Mouse (Mus musculus) layer of hippocampus, adult 11-12 months (tissue): ENCODE results near the gene Zc2hc1b.

ENCODE experiments used
- DNase-seq: peaks from one replicate; pipeline ENCODE4 v3.0.0; 2022; ENCODE audit warnings: low spot score

Gene Zc2hc1b

DNA sequence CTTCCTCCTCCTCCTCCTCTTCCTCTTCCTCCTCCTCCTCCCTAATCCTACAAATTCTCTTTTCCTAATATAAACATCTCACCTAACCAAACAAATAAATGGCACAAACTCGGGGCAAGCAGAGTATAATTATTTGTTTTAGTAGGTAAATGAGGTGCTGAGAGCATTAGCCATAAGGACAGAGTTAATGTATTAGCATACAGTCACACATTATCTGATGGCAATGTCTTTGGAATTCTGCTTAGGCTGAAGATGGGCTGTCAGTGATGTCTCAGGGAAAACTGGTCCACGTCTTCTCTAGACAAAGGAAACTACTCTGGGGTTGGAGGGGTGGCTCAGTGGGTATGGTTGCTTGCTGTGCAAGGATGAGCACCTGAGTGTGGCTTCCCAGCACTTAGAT, 6.4 kb downstream of the Zc2hc1b start:
- no peak for DNase-seq

DNA sequence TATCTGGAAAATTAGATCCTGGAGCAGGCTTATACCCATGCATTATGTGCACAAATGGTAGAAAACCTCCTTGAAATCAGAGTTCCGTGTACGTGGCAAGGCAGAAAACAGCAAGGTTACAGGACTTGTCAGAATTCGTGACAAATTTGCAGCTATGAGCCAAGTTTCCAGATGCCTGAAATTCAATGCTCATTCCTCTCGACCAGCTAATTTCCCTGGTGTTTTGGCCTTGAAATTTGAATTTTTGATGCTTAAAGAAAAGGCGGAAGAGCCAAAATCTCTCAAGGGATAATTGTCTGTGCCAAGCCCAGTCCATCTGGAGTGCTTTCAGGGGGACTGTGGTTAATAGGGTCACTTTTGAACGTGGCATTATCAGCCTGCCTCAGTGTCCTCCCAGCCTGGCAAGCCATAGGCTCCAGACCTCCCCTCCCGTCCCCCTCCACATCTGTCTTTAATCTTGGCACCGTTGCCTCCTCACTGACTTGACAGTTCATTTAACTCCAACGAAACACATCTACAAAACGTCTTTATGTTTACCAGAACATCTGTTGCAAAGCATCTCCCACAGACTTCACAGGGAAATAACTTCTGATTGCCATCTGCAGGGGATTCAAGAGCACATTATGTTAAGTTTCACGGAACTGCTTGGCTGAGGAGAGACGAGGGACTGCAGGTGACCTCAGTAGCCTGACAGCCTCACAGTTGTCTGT, 6.9 kb downstream of the Zc2hc1b start:
- DNase-seq = no peak

DNA sequence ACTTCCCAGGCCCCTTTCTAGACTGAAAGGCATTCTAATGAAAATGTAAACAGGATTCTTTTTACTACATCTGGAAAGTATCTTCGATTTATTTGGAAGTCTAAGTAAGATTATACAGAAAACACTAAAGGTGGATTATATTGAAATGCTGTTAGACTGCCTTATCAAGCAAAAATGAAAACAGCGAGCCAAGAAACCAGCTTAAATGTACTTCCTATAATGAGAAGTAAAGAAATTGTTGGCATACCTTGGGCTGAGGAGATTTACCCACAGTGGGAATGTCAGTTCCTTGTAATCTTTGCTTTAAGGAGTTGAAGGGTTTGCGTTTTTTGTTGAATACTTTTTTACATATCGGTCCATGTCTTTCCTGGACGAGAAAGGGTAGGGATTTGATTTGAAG, 9.4 kb downstream of the Zc2hc1b start:
- DNase-seq = no peak

DNA sequence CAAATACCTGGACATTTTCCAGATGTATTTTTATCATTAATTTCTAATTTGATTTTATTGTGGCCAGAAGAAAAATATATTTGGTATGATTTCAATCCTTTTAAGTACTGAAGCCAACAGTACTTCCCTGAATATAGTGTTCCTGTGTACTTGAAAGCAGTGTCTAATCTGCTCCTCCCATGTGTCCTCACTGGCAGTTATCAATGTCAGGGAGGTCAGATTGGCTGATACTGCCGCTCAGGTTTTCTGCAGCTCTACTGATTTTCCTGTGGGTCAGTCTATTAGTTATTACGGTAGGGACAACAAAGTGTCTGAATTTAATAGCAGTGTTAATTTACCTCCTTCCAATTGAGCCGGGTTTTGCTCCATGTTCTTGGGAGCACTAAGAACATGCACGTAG, 15.8 kb downstream of the Zc2hc1b start:
- no peak for DNase-seq

DNA sequence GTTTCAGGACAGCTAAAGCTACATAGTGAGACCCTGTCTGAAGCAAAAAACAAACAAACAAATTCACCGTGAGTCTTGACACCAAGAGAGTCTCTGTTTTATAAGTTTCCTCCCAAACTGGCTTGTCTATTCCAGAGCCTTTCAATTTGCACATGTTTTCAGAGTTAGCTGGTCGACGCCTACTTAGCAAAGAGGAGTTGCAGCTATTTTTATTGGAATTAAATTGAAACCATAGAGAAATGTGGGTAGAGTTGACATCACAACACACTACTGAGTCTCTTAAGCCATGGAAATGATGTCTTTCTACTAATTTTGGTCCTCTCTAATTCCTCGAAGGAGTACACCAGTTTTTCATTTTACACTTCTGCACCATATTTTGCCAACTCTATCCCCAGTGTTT, 16.9 kb downstream of the Zc2hc1b start:
- no peak for DNase-seq

DNA sequence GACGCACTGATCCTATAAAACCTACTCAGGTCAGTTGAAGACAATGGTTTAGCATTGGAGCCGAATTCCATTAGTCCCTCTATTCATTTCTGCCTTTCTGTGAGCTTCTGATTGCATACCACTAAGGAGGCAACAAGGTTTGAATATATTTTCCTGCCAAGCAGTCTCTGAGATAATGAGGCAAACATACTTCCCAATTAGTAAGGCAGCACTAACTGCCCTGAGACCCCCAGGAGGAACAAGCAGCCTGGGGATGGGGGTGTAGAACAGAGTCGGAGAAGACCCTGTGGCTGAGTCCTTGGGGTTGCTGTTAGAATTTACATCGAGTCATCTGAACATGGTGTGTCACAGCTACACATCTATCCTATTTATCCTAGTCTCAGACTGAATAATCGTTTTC, 22.4 kb downstream of the Zc2hc1b start:
- no peak for DNase-seq

DNA sequence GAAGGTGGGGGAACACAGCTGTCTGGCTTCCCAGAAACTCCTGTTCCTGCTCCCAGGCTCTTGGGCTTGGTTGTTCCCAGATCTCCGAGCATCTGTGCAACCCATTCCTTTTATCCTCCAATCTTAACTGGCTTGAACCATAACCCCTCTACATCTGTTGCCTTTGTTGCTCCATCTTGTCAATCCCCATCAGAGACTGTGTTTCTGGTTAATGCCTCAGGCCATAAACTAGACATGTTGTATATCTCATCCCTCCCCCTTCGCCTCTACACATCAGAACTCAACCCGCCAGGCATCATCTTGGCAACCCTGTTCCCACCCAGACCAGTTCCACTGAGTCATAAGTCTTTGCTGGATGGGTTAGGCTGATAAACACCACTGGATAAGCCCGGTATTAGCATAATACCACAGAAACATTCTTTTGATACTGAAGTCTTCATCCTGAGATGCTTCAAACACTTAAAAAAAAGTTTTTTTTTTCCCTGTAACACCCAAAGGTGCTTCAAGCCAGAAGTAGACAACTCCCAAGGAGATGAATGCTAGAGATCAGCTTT, 24.9 kb downstream of the Zc2hc1b start:
- no peak for DNase-seq

DNA sequence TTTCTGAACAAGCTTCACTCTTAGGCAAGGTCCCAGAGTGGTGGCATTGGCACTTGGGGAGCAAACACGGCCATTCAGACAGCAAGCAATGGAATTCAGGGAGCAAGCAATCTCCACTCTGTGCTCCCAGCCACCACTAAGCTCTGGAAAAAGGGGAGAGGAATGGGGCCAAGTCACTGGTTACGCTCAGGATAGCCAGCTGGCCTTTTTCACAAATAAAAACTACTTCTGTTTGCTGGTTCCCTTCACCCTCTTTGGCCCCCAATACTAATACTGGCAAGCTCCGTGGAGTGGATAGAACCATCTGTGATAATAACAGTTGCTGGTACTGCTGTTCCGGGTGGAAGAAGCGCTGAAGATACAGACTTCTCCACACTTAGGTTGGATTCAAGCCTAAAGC, 26.5 kb downstream of the Zc2hc1b start:
- DNase-seq = no peak

DNA sequence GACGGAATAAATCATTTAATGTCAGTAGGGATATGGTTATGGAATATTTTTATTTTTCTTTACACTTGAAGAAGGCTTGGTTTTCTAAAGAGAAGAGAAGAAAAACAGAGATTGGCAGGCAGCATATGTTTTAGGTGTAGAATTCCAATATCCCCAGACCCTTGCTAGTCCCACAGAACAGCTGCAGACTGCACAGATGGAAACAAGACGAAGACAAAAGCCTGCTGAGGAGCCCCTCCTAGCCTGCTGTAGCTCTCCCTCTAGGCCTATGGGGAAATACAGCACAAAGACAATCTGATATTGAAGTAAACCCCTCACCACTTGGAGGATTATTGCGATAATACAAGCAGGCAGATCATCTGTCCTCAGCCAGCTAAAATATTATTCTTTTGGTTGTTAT, 27.4 kb downstream of the Zc2hc1b start:
- DNase-seq = no peak

DNA sequence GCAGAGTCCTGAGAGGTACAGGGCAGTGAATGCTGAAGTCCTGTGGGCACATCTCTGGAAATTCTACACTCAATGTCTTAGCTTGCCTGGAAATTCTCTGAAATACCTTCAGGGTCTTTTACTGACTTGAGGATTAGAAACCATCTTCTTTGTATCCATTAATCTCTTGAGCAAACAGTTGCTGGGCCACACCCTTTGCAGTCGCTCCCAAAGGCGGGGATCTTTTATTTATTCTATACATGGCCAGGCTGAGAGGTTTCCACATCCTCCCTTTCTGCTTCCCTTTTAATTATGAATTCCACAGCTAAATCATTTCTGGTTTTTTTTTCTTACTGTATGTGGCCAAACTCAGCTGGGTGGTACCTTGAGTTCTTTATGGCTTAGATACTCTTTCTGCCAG, 37.4 kb downstream of the Zc2hc1b start:
- no peak for DNase-seq

DNA sequence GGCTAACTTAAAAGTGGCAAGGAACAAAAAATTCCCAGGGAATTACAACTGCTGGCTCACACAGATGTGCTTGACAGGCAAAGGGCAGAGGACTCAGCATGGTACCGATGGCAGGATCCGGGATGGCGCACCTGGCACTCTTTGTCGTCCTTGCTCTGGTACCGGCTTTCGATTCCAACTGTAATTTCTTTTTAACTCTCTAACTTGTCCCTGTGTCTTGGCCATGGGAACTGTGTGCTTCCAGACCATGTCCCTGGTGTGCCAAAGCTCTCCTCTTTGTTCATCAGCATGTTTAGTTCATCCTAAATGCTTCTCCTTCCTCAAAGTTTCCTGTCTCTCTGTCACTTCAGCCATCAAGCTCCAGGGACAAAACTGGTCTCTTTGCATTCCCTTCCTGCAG, 39.9 kb downstream of the Zc2hc1b start:
- DNase-seq = no peak

DNA sequence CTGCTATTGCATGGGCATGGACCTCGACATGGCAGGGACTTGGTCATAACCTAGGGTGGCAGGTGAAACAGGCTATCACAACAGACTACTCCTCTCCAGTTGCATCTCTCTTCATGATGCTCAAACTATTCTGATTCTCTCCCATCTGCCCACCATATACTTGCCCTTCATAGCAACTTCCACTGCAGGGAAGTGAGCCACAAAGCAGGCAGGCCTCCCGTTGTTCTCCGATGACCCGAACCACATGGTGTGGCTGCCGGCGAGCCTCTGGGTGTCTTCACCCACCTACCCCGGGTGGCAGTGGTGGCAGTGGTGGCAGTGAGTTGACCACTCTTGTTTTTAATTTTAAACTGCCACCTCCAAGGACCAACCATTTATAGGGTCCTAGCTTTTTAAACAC, 42.1 kb downstream of the Zc2hc1b start:
- DNase-seq = no peak

DNA sequence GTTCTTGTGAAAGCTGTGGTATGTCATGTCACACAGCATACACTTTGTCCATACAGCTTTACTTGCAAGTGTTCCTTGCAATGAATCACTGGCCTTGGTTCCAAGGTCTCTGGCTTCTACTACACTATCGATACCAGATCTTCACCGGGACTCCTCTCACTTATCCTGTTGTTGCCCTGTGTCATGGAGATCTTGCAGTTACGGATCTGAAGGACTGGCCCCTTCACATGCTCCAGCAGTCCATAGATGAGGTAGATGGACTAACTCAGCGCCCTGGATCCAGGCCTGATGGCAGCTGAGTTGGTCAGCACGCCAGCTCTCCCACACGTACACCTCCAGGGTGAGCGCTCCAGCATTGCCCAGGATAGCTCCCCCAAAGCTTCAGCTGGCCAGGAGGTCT, 42.5 kb downstream of the Zc2hc1b start:
- no peak for DNase-seq

DNA sequence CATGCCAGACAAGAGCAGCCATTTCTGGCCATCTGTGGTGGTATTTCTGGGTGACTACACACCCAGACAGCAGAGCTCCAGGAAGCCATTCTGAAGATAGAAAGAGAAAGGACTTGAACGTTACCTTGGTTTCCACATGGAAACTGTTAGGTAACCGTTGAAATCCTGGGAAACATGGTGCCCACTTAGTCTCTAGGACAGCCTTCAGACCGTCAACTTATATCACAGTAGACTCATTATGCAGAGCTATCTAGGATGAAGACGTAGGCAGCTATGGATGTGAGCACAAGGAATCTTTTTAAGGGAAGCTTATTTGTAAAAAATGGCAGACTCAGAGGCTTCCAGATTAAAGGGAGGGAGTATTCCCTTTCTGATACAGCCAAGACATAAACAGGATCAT, 44.0 kb downstream of the Zc2hc1b start:
- DNase-seq = no peak

DNA sequence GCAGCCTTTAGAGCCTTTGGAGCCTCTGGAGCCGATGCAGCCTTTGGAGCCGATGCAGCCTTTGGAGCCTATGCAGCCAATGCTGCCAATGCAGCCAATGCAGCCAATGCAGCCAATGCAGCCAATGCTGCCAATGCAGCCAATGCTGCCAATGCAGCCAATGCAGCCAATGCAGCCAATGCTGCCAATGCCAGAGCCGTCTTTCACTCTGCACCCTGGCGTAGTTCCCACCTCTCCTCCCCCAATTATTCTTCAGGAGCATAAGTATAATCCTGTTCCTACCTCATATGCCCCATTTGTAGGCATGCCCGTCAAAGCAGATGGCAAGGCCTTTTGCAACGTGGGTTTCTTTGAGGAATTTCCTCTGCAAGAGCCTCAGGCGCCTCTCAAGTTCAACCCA, 49.9 kb downstream of the Zc2hc1b start:
- DNase-seq = no peak

DNA sequence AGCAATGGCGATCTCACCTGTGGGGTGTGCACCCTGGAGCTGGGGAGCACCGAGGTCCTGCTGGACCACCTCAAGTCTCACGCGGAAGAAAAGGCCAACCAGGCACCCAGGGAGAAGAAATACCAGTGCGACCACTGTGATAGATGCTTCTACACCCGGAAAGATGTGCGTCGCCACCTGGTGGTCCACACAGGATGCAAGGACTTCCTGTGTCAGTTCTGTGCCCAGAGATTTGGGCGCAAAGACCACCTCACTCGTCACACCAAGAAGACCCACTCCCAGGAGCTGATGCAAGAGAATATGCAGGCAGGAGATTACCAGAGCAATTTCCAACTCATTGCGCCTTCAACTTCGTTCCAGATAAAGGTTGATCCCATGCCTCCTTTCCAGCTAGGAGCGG, 50.5 kb downstream of the Zc2hc1b start:
- peak; percentile 13 for DNase-seq

DNA sequence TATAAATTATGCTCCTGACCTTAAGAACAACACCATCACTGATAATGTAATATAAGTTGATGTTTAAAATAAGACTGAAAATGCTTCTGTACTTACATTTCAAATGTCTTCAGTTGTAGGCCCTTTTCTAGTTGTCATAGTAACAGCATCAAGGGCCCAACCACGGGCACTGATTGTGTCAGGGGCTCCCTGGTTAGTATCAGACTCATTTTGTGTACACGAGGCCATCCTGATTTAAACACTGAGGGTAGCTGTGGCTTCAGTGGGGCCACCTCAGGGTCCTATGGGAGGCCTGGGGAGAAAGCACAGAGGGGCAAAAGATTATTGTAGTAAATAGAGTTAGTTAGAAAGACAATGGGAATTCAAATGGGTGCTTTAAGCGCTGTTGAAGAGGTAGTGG, 52.0 kb downstream of the Zc2hc1b start:
- DNase-seq = no peak

DNA sequence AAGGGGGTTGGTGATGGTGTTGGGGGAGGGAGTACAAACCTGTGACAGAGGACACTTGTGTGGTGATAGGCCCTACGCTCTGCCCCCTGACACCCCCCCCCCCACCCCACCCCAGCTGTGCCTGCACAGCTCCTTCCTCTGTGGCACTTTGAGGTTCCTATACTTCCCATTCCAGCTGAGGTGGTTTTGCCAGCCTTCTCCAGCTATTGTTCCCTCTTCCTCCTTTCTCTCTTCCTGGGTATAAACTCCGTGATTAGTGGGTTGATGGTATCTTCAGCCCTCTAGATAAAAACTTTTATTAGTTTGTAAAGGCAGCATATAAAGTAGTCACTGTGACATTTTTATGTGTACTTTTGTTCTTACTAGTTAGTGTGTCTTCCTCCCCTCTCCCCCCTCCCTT, 58.5 kb downstream of the Zc2hc1b start:
- no peak for DNase-seq

DNA sequence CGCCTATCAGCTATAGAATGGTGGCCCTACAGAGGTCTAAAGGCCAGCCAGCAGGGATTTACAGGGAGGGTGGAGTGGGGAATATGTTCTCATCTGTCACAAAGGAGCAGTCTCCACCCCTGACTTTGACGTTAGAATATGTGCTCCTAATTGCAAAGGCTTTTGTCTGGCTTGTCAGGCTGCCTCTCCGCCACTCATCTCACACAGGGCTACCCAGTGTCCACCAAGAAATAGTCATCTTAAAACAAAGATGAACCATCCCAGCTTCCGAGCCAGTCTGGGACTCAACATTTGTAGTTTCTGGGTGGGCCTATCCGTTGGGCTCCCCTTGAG, 59.1 kb downstream of the Zc2hc1b start:
- no peak for DNase-seq

DNA sequence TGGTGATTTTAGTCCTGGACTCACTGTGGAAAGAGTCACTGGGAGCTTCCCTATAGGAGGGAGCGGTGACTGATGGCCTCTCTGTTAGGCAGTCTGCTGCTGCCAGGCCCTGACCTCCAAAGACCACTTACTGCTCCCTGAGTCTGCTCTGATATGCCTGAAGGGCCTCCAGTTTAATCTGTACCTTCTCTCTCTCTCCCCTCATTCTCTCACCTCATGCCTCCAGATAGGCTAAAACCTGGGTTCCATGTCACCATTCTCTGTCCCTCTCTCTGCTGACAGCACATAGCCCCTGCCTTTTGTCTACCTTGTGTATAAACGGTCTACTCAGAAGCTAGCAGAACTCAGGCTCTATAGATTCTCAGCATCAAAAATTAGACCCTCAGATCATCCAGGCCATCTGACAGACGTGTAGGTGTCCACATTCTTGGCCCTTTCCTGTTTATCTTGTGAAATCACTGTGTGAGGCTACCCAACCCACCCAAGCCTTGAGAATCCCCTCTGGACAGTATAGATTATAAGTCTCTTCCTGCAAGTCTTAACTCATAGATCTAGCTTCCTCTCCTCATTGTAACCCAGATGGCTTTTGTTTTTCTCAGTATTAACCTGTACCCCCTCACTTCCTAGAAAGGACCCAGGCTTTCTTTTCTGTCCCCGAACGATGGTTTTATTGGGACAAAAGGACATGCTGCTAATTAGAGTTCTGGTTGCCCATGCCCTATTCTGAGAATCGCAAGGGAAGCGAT, 59.6 kb downstream of the Zc2hc1b start:
- no peak for DNase-seq

DNA sequence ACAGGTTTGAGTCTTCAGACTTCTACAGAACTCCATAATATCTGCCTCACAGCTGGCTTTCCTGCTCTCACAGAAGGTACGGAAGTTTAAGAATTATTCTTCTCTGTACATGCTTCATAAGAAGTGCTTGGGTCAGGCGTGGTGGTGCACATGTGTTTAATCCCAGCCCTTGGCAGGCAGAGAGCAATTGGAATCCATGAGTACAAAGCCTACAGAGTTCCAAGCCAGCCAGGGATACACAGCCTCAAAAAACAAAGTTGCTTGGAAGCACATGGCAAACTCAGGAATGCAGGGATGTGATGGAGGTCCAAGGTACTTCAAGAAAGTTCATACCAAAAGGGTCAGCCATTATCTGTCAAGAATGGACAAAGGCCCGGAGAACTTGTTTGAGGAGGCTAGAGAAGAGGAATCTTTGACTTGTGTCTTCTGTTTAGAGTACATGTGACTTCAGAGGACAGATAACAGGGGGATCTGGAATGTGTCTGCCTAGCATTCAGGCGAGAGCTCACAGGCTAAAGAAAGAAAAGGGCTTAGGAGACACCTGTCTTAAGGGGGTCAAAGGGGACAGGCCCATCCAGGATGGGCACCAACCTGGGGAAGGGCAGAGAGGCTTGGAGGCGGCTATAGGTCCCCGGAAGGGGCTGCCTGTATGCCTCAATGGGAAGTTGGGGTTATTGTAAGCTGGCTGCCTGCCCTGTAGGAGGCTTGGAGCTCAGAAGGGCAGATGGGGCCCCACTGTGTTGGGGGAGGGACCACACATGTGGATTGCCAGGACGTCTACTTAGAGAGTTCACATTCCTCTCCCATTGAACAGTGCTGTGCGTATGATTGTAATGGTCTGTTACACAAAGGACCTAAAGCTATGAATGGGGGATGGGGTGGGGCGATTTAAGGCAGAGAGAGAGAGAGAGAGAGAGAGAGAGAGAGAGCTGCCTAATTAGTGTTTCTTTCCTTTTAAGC, 60.8 kb downstream of the Zc2hc1b start:
- no peak for DNase-seq

DNA sequence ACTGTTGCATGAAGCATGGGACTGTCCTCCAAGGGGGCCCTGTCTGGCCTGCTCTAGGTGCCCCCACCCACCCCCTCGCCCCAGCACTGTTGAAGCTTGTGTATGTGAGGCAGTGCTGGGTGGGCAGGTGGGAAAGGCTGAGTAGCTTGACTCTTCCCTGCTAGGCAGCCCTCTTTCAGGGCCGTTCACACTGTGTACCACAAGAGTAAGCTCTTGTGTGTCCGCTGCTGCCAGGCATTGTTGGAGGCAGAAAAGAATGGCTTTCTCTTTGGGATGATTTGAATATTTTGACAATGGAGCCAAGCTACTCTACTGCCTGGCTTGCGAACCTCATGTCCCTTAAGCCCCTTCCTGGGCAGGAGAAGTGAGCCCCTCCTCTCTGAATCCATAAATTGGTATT, 62.8 kb downstream of the Zc2hc1b start:
- no peak for DNase-seq

DNA sequence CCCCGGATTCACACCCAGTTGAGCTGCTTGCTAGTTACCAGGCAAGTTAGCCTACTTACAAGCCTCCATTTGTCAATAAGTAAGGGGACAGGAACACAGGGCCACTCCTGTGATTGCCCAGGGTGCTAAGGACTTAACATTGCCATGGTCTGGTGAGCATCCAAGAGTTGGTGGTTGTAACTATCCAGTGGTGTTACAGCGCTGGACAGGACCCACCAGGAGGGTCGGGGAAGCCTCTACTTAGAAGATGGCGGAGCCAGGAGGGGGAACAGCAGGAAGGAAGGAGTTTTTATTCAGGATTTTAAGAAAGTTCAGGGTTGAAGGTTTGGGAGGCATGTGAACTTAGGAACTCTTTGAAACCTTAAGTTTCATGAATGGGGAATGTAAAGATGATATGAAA, 64.2 kb downstream of the Zc2hc1b start:
- DNase-seq = no peak
